Mouse (Mus musculus) stomach, embryonic 14.5 days (tissue): ENCODE data around the gene Fam129b. TPM values are rescaled to one million over a fixed set of nuclear protein-coding genes. Genes with fewer than 3 reads are reported as not detected.

Experiments
- ATAC-seq: fragments of 200-750 bp; cut with Nextera tagmentation; 2 replicates; pipeline ENCODE4 v1.8.0; 2017; ENCODE audit warnings: low read depth, moderate TSS enrichment; ENCODE audit not compliant: insufficient number of reproducible peaks, insufficient read depth, low FRiP score
- H3K27ac ChIP-seq: fragments of 300-500 bp; sonication (generic); 2 replicates; pipeline ENCODE4 v1.5.1; 2014; ENCODE audit warnings: mild to moderate bottlenecking, low read length, moderate library complexity, mixed read lengths
- H3K27me3 ChIP-seq: fragments of 300-500 bp; sonication (generic); 2 replicates; pipeline ENCODE4 v1.6.1; 2014; ENCODE audit warnings: low read length, control low read depth, mixed read lengths; ENCODE audit not compliant: control insufficient read depth, insufficient read depth
- H3K36me3 ChIP-seq: fragments of 300-500 bp; sonication (generic); 2 replicates; pipeline ENCODE4 v1.6.1; 2014; ENCODE audit warnings: mild to moderate bottlenecking, control low read depth, low read length, moderate library complexity, mixed read lengths; ENCODE audit not compliant: control insufficient read depth, insufficient read depth
- H3K4me1 ChIP-seq: fragments of 300-500 bp; sonication (generic); 2 replicates; pipeline ENCODE4 v1.6.1; 2014; ENCODE audit warnings: low read length, control low read depth, mixed read lengths; ENCODE audit not compliant: control insufficient read depth, insufficient read depth
- H3K4me2 ChIP-seq: fragments of 300-500 bp; sonication (generic); replicated peaks from 2 replicates; pipeline ENCODE4 v1.6.1; 2014; ENCODE audit warnings: low read depth, low read length, control low read depth
- H3K4me3 ChIP-seq: fragments of 300-500 bp; sonication (generic); 2 replicates; pipeline ENCODE4 v1.5.1; 2014; ENCODE audit warnings: low read depth, low read length, control low read depth
- H3K9ac ChIP-seq: fragments of 300-500 bp; sonication (generic); replicated peaks from 2 replicates; pipeline ENCODE4 v1.6.1; 2014; ENCODE audit warnings: low read depth, mild to moderate bottlenecking, control low read depth, low read length, moderate library complexity, mixed read lengths
- H3K9me3 ChIP-seq: fragments of 300-500 bp; sonication (generic); 2 replicates; pipeline ENCODE4 v1.6.1; 2016; ENCODE audit warnings: low read depth, low read length, control low read depth; ENCODE audit not compliant: control insufficient read depth
- WGBS: fragments of 180-500 bp; shearing (Covaris S2); extraction: QIAGEN DNeasy Blood & Tissue Kit; methylation state at CpG from one replicate; pipeline ENCODE4 v1.1.7; 2014; 5-methylcytosine and 5-hydroxymethylcytosine counted together
- polyA plus RNA-seq: library from polyadenylated mRNA; unstranded; fragments of >200 nt; fragmentation: Nextera tagmentation; extraction: Ambion mirVana; gene quantifications from 2 replicates; pipeline ENCODE4 v1.2.1, GENCODE M21; 2014

Gene Fam129b
- polyA plus RNA-seq, 1 experiment from 2014 or later = 31.9 TPM

GRCm38 (mm10) chr2:32968024-32968614, 92.2 kb downstream of the Fam129b start:
- Histone ChIP-seq H3K27ac (no peak overlapping the region), H3K9me3 (no peaks in the 10 kb centered on the region), H3K4me1 (peaks cover 6% of the 10 kb centered on the region; the same call in 1 of the 2 replicates), H3K4me2 (peak overlapping the region; percentile 92; the same call in 1 of the 2 replicates), H3K4me3 (0 out of 2 replicates have a peak overlapping the region, but pooled peaks have one; percentile 66), H3K9ac (no peak overlapping the region), H3K36me3 (peaks cover 22% of the 10 kb centered on the region), H3K27me3 (no peaks in the 10 kb centered on the region)
- no peak for ATAC-seq
- WGBS = 81% methylated on average over 9 of the region's 9 CpGs

- Histone ChIP-seq H3K9ac (no peak overlapping the region), H3K4me1 (0 out of 2 replicates have a peak, but pooled peaks cover 6% of the 10 kb centered on the region), H3K27ac (no peak overlapping the region), H3K9me3 (no peaks in the 10 kb centered on the region), H3K4me2 (no peak overlapping the region), H3K27me3 (no peaks in the 10 kb centered on the region), H3K36me3 (peaks cover 10% of the 10 kb centered on the region), H3K4me3 (no peak overlapping the region)
- WGBS = 81% methylated on average over 8 of the region's 8 CpGs
- ATAC-seq = no peak
Observed at GRCm38 (mm10) chr2:32969326-32969725, 93.4 kb downstream of the Fam129b start.

GRCm38 (mm10) chr2:32971235-32971634, 95.3 kb downstream of the Fam129b start:
- Histone ChIP-seq H3K27ac (no peak overlapping the region), H3K4me3 (no peak overlapping the region), H3K9ac (no peak overlapping the region), H3K4me2 (no peak overlapping the region), H3K27me3 (no peaks in the 10 kb centered on the region), H3K9me3 (no peaks in the 10 kb centered on the region), H3K36me3 (no peaks in the 10 kb centered on the region; the same call in none of the 2 replicates), H3K4me1 (0 out of 2 replicates have a peak, but pooled peaks cover 2% of the 10 kb centered on the region)
- ATAC-seq = no peak
- WGBS = 57% methylated on average over 9 of the region's 9 CpGs

- H3K27me3 ChIP-seq = no peaks in the 10 kb centered on the region
- no peak overlapping the region for H3K27ac ChIP-seq
- no peak overlapping the region for H3K4me3 ChIP-seq
- no peak overlapping the region for H3K4me2 ChIP-seq
- WGBS = 90% methylated on average over 8 of the region's 8 CpGs
- H3K4me1 ChIP-seq = no peaks in the 10 kb centered on the region
- ATAC-seq = no peak
- H3K9ac ChIP-seq = no peak overlapping the region
- no peaks in the 10 kb centered on the region for H3K9me3 ChIP-seq
- H3K36me3 ChIP-seq = no peaks in the 10 kb centered on the region; the same call in none of the 2 replicates
Observed at GRCm38 (mm10) chr2:32974216-32974615, 98.3 kb downstream of the Fam129b start.

Other genes starting within 250 kb of the Fam129b start
- 49.1 and 54.5 TPM in 2 replicates for gene Eng, start 229.5 kb upstream of the Fam129b start, polyA plus RNA-seq
- 25.9 and 27.1 TPM in 2 replicates for gene Fpgs, start 172.0 kb upstream of the Fam129b start, polyA plus RNA-seq
- gene Cdk9, start 163.0 kb upstream of the Fam129b start, polyA plus RNA-seq = 78.6 and 80.8 TPM in 2 replicates
- gene Sh2d3c, start 155.1 kb upstream of the Fam129b start, polyA plus RNA-seq = 28.2 and 28.4 TPM in 2 replicates
- gene 6330409D20Rik, start 135.1 kb upstream of the Fam129b start, polyA plus RNA-seq = 0.67 and 0.77 TPM in 2 replicates
- gene Tor2a, start 118.9 kb upstream of the Fam129b start, polyA plus RNA-seq = 71.3 and 75.7 TPM in 2 replicates
- 0.13 and 0.64 TPM in 2 replicates for gene Ttc16, start 100.5 kb upstream of the Fam129b start, polyA plus RNA-seq
- 4.3 and 5.6 TPM in 2 replicates for gene Ptrh1, start 100.3 kb upstream of the Fam129b start, polyA plus RNA-seq
- gene Cfap157, start 91.7 kb upstream of the Fam129b start, polyA plus RNA-seq = 0.21 and 0.75 TPM in 2 replicates
- gene Stxbp1, start 28.9 kb upstream of the Fam129b start, polyA plus RNA-seq = 22.6 and 23.5 TPM in 2 replicates
- gene Rpl12, start 85.4 kb downstream of the Fam129b start, polyA plus RNA-seq = 232 and 269 TPM in 2 replicates
- 7.8 and 8.8 TPM in 2 replicates for gene Lrsam1, start 85.5 kb downstream of the Fam129b start, polyA plus RNA-seq
- 12.1 and 14.0 TPM in 2 replicates for gene Slc2a8, start 106.0 kb downstream of the Fam129b start, polyA plus RNA-seq